Mouse (Mus musculus) megakaryocyte, embryonic 14.5 days (primary cell): ENCODE results near the gene Slc31a1. TPM values are rescaled to one million over a fixed set of nuclear protein-coding genes. Genes with fewer than 3 reads are reported as not detected.
A peak's percentile ranks its signal among the peaks of the same experiment; 100 is the strongest.

Experiments used
- H3K27me3 ChIP-seq: replicated peaks from 2 replicates; pipeline ENCODE3; 2012; ENCODE audit warnings: inconsistent platforms
- H3K36me3 ChIP-seq: replicated peaks from 2 replicates; pipeline ENCODE3; 2012; ENCODE audit warnings: low read length, inconsistent platforms, mixed read lengths
- H3K4me1 ChIP-seq: 2 replicates; pipeline ENCODE4 v1.6.1; 2012; ENCODE audit warnings: inconsistent platforms
- H3K4me3 ChIP-seq: replicated peaks from 2 replicates; pipeline ENCODE3; 2012; ENCODE audit warnings: moderate library complexity, mild to moderate bottlenecking, inconsistent platforms
- H3K9me3 ChIP-seq: 2 replicates; pipeline ENCODE4 v1.6.1; 2012; ENCODE audit warnings: inconsistent platforms
- FLI1 ChIP-seq: IDR thresholded peaks from 2 replicates; pipeline ENCODE4 v1.6.1; 2012; ENCODE audit warnings: low read length, inconsistent platforms, mixed read lengths
- GATA1 ChIP-seq: IDR thresholded peaks from 3 replicates; pipeline ENCODE4 v1.6.1; 2012; ENCODE audit warnings: mixed read lengths, low read length, inconsistent platforms, borderline replicate concordance
- polyA plus RNA-seq: library from polyadenylated mRNA; stranded (reverse); fragments of >175 nt; gene quantifications from 2 replicates; pipeline ENCODE4 v1.2.3, GENCODE M21; 2012; ENCODE audit warnings: low replicate concordance; ENCODE audit not compliant: insufficient read depth

Gene Slc31a1
- polyA plus RNA-seq, 1 experiment, result 2.0 TPM

GRCm38 (mm10) chr4:62419091-62419490 lies 58.6 kb downstream of the Slc31a1 start:
- H3K9me3 ChIP-seq, result no peaks in the 10 kb centered on the region
- TF ChIP-seq GATA1 (no peak), FLI1 (no peak)
- peaks cover 100% of the 10 kb centered on the region for H3K36me3 ChIP-seq
- no peaks in the 10 kb centered on the region for H3K27me3 ChIP-seq
- peaks cover 27% of the 10 kb centered on the region for H3K4me1 ChIP-seq
- no peak overlapping the region for H3K4me3 ChIP-seq

- H3K36me3 ChIP-seq, result peaks cover 55% of the 10 kb centered on the region
- H3K9me3 ChIP-seq, result no peaks in the 10 kb centered on the region
- no peak for TF ChIP-seq FLI1
- no peak for TF ChIP-seq GATA1
- peaks cover 3% of the 10 kb centered on the region for H3K27me3 ChIP-seq
- no peak overlapping the region for H3K4me3 ChIP-seq
- peaks cover 26% of the 10 kb centered on the region for H3K4me1 ChIP-seq
Measured at GRCm38 (mm10) chr4:62425891-62426290, 65.4 kb downstream of the Slc31a1 start.

GRCm38 (mm10) chr4:62427978-62428758 lies 67.6 kb downstream of the Slc31a1 start:
- H3K4me3 ChIP-seq, result no peak overlapping the region
- no peak for TF ChIP-seq GATA1
- TF ChIP-seq FLI1, result no peak
- no peaks in the 10 kb centered on the region for H3K9me3 ChIP-seq
- H3K36me3 ChIP-seq, result peaks cover 33% of the 10 kb centered on the region
- peaks cover 3% of the 10 kb centered on the region for H3K27me3 ChIP-seq
- H3K4me1 ChIP-seq, result peaks cover 34% of the 10 kb centered on the region

GRCm38 (mm10) chr4:62429616-62430015 lies 69.1 kb downstream of the Slc31a1 start:
- H3K4me3 ChIP-seq, result no peak overlapping the region
- H3K4me1 ChIP-seq, result peaks cover 44% of the 10 kb centered on the region
- peaks cover 18% of the 10 kb centered on the region for H3K36me3 ChIP-seq
- TF ChIP-seq FLI1 (no peak), GATA1 (no peak)
- H3K27me3 ChIP-seq, result peaks cover 3% of the 10 kb centered on the region
- H3K9me3 ChIP-seq, result no peaks in the 10 kb centered on the region

- Histone ChIP-seq H3K9me3 (no peaks in the 10 kb centered on the region), H3K36me3 (peaks cover 8% of the 10 kb centered on the region), H3K27me3 (peaks cover 3% of the 10 kb centered on the region), H3K4me3 (no peak overlapping the region), H3K4me1 (peaks cover 47% of the 10 kb centered on the region)
- TF ChIP-seq GATA1, result no peak
- no peak for TF ChIP-seq FLI1
Measured at GRCm38 (mm10) chr4:62430678-62431077, 70.2 kb downstream of the Slc31a1 start.

- H3K9me3 ChIP-seq, result no peaks in the 10 kb centered on the region
- H3K4me3 ChIP-seq, result peak overlapping the region; percentile 14
- TF ChIP-seq FLI1, result no peak
- no peak for TF ChIP-seq GATA1
- peaks cover 3% of the 10 kb centered on the region for H3K36me3 ChIP-seq
- H3K4me1 ChIP-seq, result peaks cover 42% of the 10 kb centered on the region
- H3K27me3 ChIP-seq, result peaks cover 3% of the 10 kb centered on the region
Measured at GRCm38 (mm10) chr4:62431522-62431921, 71.0 kb downstream of the Slc31a1 start.

- H3K27me3 ChIP-seq, result no peaks in the 10 kb centered on the region
- H3K4me1 ChIP-seq, result peaks cover 23% of the 10 kb centered on the region
- H3K9me3 ChIP-seq, result 0 out of 2 replicates have a peak, but pooled peaks cover 4% of the 10 kb centered on the region
- H3K36me3 ChIP-seq, result no peaks in the 10 kb centered on the region
- peak overlapping the region; percentile 10 for H3K4me3 ChIP-seq
- TF ChIP-seq GATA1 (no peak), FLI1 (no peak)
Measured at GRCm38 (mm10) chr4:62433939-62434870, 73.7 kb downstream of the Slc31a1 start.

GRCm38 (mm10) chr4:62435081-62435480 lies 74.6 kb downstream of the Slc31a1 start, which contains the start of gene Rnf183:
Rnf183 (minus strand) TSS chr4:62435252.
- Histone ChIP-seq H3K36me3 (no peaks in the 10 kb centered on the region), H3K9me3 (0 out of 2 replicates have a peak, but pooled peaks cover 4% of the 10 kb centered on the region), H3K4me3 (peak within 1 kb of the TSS; percentile 10), H3K27me3 (no peaks in the 10 kb centered on the region), H3K4me1 (peaks cover 23% of the 10 kb centered on the region)
- TF ChIP-seq GATA1, result no peak
- no peak for TF ChIP-seq FLI1

- Histone ChIP-seq H3K4me1 (peaks cover 14% of the 10 kb centered on the region), H3K36me3 (no peaks in the 10 kb centered on the region), H3K27me3 (peaks cover 2% of the 10 kb centered on the region), H3K9me3 (peaks cover 9% of the 10 kb centered on the region; the same call in 1 of the 2 replicates), H3K4me3 (no peak overlapping the region)
- TF ChIP-seq FLI1 (no peak), GATA1 (no peak)
Measured at GRCm38 (mm10) chr4:62437256-62437778, 76.8 kb downstream of the Slc31a1 start.

- H3K9me3 ChIP-seq, result peaks cover 11% of the 10 kb centered on the region
- peaks cover 14% of the 10 kb centered on the region for H3K4me1 ChIP-seq
- TF ChIP-seq GATA1 (no peak), FLI1 (no peak)
- H3K4me3 ChIP-seq, result no peak overlapping the region
- peaks cover 2% of the 10 kb centered on the region for H3K27me3 ChIP-seq
- no peaks in the 10 kb centered on the region for H3K36me3 ChIP-seq
Measured at GRCm38 (mm10) chr4:62437871-62438270, 77.3 kb downstream of the Slc31a1 start.
